Mouse (Mus musculus) kidney, adult 8-10 months (tissue): ENCODE measurements around the gene Acss1.

Experiments used
- DNase-seq, 2 experiments: peaks; one replicate each; pipeline ENCODE4 v3.0.0; 2022

The Acss1 gene

DNA sequence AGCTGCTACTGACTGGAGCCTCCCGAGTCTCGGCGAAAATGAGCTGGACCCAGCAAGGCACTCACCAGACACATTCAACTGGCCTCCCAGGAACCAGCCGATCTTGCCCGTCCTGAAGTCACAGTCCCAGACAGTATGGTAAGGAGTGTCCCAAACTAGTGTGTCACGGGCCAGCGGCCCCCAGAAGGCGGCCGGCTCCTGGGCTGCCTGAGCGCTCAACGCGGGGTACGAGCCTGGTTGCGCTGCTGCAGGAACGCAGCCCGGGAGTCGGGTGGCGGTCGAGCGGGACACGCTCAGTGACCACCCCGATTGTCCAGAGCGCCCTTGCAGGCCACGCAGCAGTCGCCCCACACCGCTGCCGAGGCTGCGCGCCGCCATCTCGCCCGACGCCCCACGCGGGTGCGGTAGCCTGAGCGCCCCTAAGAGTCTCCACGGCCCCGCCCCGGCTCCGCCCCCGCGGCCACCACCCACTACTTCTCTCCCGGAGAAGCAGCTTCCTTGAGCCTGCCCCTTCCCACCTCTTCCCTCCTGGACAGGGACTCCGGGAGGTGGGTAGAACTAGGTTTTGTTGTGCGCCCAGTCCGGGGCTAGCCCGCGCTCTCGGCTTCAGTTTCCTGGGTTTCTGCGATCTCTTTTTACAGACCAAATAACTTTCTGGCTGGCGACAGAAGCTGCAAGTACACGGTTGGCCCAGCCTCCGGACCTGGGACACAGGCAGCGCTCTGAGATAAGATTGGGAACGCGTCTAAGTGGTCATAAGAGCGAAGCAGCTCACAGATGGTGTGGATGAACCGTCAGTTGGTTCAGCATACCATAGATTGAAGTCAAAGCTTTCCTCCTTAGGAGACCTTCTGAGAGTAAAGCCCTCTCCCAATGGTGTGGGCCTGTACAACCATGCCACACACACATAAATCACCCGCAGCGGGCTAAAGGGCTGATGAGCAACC, at the start of gene Acss1:
TSS of gene Acss1 (minus strand) at position 681 of the 947 bp plus-strand sequence.
- peak; percentile 80 to 83 for DNase-seq

DNA sequence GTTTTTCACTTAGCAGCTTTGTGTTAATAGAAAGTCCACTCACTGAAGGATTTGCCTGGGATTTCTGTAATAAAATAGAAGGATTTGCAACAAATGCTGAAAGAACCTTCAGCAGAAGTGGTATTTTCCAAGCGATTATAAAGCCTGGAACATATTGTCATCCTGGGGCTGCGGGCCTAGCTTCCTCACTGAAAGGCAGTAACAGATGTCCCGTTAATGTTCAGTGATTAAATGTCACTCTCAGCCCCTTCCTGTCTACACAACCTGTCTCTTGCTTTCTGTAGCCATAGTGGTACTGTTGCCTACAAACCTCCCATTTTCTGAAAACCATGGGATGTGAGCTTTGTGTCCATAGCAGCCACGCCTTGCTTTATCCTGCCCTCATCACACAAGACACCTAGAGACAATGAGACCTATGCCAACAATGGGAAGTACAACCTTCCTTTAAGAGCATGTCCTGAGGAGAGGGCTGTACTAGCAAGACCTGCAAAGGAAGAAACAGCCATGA, 43.9 kb upstream of the Acss1 start:
- DNase-seq: no peak

DNA sequence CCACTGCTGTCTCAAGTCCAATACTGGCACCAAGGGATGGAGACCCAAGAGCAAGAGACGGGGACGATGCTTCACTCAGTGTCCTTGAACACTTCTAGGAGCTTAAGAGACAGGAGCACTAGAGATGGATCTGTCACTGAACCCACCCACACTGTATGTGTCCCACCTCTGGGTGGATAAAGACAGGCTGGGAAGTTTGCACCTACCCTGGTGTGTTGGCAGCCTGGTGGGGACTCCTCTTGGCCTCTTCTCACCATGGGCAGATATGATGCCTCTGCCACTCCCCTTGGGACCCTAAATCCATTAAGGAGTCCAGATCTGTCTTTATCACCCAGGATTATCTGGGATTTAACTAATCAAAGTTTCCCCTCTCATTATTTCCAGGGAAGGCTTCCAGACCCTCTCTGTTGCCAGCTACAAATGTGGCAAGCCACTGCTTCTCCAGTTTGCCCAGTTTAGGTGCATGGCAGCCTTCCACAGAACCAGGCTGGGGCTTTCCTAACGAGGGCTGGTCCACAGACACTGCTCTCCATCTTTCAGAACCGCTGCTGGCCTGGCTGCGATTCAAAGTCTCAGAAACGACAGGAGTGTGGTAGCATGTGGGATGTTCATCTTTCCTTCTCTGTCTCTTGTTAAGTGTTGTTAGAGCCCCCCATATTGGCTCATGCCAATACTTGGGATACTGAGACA, 23.3 kb upstream of the Acss1 start:
- DNase-seq: no peak

DNA sequence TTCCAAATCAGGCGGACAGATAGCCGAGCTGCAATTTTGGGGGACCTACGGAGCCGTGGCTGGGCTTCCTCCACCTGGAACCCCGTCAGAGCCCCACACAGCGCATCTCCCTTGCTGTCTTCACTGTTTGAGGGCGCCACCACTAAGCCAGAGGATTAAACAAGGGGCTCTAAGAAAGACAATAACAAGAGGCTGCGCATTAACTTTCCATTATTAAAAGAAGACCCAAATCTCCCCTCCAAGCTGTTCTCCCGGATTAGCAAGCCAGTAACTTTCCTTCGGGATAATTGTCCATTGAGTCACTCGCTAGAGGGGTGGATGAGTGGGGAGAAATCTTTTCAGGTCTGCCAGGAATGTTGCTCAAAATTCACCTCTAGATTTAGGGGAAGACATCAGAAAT, 21.9 kb upstream of the Acss1 start:
- no peak for DNase-seq

DNA sequence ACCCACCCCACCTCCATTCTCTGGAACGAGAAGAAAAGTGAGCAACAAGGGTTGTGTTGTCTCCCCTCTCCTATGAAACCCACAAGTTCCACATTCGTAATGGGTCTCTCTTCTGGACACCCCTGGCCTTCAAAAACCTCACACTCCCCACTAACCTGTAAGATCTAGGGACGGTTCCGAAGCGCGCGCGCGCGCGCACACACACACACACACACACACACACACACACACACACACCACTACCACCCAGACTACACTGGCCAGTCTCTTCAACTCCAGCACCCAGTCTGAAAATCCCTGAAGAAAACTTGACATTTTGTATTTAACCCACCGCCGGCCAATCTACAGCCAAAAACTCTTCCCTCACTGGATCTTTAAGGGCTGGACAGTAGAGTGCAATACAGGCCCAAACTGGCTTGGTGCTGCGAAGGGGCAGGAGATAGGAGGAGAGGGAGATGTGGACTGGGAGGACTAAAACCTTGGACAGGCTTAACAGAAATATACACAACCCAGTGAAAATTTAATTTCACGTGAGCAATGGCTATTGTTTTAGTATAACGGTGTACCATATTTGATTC, 21.0 kb upstream of the Acss1 start, which contains the start of gene Vsx1:
TSS of gene Vsx1 (minus strand) at position 138 of the 578 bp plus-strand sequence.
- no peak for DNase-seq

DNA sequence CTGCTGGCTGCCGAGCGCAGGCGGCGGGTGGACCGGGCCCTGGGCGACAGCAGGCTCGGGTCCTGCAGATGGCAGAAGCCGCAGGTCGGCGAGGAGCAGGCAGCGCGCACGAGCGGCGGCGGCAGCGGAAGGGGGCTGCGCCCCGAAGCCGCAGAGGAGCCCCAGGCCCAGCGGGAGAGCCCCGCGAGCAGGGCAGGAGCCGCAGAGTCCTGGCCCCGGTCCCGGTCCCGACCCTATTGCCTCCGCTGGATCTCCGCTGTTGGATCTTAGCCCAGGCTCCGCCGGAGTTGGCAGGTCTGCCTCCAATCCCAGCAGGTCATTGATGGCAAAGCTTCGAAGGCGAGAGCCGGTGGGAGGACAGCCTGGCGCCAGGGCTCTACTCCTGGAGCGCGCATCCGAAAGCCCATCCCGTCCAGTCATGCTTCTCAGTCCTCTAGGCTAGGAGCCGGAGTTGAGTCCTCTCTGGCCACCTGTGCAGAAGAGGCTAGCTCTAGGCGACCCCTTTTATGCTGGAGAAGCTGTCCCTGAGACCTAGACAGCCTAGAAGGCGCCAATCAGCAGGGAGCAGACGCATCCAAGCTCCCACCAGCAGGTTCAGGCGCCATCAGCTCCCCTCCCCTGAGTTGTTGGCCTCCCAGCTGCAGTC, 20.4 kb upstream of the Acss1 start:
- peak; percentile 38 to 64 for DNase-seq

DNA sequence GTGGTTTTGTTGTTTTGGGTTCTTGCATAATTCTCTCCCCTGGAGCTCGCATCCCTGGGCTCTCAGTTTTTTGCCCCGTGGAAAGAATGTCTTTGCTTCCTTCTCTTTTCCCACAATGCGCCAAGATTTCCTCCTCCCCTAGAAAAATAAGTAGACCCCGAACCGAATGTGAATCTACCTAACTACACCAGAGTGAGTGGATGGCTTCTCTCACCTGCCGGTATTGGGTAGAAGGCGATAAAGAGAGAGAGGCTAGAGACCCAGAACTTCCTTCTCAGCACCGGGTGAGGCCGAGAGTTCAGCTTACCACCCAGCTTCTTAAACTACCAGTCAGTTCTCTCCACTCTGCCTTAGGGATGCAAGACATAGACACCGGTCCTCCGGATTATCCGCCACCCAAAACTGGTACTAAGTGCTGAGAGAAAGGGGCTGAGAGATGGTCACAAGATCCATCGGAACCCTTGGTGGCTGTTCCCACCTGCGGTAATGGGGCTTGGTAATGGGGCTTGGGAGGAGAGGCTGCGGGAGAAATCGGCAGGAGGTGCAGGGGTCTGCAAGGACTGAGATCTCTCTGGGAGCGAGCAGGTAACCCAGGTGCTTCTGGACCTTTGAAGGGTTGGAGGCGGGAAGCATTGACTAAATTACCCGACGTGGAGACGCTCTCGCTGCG, 19.7 kb upstream of the Acss1 start:
- DNase-seq: no peak

DNA sequence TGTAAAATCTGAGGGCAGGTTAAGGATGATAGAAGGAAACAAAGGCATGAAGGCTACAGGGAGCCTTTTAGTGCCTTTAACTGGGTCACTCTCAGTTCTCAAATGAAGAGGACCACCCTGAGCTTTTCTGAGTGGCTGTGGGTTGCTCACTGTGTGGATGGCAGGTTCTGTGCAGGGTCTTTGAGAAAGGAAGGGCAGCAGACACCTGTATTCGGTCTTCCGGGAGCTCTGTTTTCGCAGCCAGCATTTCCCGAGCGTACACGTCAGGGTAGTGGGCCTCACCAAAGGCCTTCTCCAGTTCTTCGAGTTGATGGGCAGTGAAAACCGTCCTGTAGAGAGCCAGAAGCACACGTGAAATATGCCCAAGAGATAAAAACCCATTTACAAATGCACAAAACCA, 17.1 kb upstream of the Acss1 start:
- DNase-seq: no peak

DNA sequence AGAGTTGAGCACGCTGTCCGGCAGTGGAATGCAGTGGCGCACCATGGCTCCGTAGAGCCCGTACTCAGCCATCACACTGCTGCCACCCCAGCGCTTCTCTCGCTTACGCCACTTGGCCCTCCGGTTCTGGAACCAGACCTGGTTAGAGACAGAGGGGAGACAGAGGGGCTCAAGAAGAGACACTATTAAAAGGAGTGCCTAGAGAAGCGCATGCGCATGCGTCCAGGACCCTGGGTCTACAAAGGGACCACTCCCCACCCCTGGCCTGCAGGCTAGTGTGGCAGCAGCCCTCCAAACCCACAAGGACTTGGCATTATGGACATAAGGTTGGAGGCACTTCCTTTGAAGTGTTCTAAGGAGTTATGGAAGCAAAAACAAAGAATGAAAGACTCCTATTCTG, 16.2 kb upstream of the Acss1 start:
- no peak for DNase-seq

DNA sequence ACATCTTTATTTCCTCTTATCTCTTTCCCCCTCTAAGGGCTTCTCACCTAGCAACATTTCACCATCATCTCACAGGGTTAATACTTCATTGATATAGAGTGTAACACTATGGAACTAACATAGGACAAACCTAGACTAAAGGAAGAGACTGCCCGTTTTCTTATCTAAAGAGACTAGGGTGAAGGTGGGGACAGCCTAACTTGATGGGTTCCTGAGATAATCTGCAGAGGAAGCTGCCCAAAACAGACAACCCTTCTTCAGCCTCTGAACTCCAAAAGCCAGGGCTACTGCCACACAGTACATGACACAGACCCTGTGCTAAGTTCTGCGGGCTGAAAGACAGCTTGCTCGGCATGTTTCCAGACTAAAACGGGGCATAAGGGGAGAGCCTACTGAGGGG, 13.3 kb upstream of the Acss1 start:
- DNase-seq: no peak

DNA sequence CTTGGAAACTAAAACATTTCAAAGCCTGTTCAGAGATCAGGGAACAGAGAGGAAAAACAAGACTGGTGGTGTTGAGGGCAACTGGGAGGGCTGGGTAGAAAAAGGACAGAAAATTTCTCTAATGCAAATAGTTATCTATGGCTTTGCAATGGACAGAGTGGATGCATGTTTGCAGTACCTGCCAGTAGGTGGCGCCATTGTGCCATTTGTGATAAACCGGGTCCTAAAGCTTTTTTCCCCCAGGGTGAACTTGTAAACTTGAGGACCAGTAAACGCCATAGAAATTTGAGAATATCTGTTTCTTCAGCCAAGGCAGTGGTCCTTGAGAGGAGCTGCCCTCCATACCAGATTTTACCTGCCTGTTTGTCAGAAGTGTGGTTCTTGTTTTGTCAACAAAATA, 10.1 kb upstream of the Acss1 start:
- peak in 1 of 2 experiments; percentile 68 for DNase-seq

DNA sequence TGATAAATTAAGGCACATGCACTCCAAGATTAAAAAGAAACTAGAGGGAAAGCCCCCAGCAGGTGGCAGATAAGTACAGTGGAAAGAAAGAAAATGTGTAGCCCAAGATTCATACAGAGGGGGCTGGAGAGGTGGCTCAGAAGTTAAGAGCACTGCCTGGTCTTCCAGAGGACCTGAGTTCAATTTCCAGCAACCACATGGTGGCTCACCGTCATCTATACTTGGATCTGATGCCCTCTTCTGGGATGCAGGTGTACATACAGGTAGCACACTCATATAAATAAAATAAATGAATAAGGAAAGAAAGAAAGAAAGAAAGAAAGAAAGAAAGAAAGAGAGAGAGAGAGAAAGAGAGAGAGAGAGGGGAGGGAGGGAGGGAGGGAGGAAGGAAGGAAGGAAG, 7.2 kb upstream of the Acss1 start:
- DNase-seq: no peak

DNA sequence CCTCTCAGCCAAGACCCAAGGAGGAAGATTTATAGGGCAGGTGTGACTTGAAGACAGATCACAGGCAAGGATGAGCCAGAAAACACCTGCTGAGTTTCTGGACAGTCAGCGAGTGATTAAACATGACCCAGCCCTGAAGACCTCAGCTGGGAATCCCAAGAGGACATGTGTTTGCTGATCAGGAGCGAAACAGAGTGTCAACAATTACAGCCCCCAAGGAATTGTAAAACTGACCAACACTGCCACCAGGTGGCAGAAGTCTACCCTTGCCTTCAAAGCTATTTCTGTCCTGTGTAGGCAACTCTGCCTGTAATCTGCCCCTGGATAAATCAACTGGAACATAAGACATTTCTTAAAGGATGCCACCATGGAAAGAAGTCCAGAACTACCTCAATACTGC, 6.6 kb upstream of the Acss1 start:
- peak in 1 of 2 experiments; percentile 67 for DNase-seq

DNA sequence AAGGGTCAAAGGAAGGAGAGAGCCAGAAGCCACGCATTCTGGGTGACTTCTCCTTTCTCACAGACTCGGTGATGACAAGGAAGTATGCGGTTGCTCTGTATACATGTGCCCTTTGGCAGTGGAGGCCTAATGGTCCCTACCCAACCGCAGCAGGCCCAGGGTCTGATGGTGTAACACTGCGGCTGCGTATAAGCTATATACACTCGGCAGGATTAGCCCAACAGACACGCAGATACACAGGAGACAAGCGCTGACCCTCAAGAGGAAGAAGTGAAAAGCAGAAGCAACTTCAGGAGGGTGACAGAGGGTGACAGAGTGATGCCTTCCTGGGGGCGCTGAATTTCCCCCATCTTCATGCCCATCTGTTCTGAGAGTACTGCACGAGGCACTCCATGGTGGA, 5.6 kb upstream of the Acss1 start:
- no peak for DNase-seq

DNA sequence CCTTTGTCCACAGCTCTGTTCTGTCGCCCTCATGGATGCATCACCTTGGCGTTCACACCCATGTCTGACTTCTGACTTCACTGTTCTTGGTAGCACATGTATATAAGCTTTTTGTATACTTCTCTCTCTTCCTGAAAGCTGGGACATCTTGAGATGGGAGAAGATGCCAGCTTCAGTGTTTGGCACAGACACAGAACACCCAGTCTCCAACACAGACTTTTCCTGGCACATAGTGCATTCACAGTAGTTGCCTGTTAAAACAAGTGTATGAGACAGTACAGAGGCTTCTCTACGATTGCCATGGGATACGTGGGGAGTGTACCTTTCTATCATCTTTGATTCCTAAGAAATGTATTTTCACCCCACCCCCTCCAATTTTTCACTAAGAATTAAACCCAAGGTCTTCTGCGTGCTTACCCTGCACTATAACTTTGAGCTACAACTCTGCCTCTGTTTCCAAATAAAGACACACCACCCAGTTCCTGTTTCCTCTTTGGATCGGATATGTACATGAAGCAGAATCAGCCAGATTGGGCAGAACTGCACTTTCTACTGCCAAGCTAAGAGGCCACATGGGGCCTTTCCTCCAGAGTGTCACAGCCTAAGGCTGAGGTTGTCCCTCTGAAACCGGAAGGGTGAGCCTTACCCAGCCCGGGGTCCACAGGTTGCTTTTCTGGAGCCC, 3.5 kb upstream of the Acss1 start:
- no peak for DNase-seq

DNA sequence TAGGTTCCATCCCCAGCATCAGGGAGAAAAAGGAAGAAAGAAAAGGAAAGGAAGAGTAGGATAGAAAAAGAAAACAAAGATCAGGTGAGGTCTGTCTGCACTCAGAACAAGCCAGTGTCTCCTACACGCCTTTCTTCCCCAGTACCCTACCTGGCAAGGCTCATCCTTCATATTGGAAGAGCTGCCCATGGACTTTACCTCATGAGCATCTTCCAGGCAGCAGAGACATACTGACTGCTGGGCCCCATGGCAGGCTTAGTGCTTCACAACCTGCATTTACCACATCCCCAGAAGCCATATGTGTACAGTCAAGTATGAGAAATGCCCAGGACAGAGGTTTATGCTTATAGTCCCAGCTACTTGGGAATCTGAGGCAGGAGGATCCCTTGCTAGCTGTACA, 2.6 kb upstream of the Acss1 start:
- no peak for DNase-seq

DNA sequence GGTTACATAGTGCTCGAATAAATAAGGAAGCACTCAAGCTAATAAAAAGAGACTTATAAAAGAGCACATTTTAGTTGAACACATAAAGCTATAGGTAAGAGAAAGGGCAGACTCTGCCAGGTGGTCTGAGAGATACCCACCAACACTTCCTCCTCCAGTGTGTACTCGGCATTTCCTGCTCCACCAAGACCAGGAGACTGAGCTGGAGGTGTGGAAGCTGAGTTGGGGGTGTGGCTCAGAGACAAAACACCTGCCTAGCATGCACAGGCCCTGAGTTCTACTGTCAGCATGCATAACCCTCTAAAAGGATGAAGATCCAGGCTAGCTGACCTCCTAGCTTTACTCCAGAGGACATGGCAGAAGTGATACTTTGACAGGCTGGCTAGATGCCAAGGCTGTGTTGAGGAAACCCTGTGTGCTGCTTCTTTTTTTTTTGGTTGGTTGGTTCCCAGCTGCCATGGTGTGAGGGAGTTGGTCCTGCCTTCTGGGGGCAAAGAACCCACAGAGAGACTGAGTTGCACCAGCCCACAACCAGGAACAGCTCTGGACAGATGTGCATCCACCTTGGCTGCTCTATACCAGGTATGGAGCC, 1.2 kb upstream of the Acss1 start:
- DNase-seq: no peak

DNA sequence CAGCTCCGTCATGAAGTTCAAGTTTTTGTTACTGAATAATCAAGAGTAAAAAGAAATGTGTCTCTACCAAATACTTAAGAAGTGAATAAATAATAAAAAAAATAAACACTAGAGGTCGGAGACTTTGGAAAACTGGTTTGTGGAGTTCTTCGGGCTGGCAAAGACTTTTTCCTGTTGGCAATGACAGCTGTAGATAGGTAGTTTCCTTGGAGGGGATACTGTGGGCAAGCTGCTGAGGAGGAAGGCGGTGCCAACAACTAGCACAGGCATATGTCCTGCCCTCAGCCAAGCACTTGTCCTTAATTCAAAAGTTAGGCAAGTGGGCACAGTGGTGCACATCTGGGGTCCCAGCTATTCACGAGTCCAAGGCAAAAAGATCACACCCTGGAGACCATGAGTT, 656 bp upstream of the Acss1 start:
- DNase-seq: no peak

DNA sequence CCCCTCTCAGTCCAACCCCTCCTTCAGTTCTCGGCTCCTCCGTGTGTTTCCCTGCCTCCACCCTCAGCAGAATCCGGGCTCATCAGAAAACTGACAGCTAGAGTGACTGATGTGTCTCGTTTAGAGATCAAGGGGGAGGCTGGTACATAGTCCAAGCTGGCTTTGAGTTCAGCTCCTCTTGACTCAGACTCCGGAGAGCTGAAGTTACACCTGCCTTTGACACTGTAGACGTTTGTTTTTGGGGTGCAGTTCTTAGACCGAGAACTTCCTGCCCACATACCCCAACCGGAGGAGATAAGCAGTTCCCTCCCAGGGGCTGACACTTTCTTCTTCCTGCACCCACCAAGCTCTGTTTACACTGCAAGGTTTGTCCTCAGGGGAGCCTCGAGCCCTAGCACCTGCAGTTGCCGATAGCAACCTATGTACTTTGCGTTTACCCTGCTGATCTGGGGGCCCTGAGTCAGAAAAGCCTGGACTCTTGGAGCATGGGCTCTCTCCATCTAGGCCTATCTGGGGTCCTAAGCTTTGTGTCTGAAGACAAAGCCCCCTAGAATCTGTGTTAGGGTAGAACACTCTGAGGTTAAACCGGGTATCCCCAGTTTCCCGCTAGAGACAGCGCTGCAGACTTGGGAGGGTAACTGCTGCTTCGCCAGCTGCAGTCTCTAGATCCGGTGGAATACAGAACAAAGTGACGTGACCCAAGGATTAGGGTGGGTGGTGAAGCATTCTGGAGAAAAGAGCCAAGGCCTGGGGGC, 1.1 kb downstream of the Acss1 start:
- peak; percentile 52 to 72 for DNase-seq

DNA sequence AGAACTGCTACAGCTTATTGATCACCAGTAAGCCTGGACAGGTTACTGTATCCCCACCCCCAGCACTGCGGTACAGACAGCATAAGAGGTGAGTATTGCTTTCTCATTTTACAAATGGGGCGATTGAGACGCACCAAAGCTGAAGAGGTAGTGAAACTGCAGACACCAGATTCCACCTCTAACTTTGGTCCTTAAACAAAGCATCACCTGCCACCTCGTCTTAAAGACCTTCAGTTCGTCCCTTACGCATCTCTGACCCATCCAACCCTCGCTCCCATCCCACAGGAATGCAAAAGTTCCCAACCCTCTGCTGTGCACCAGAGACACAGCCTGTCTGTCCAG, 1.6 kb downstream of the Acss1 start:
- DNase-seq: no peak
